8 mouse cellular contexts compared by ENCODE assay signal in the genomic region with DNA sequence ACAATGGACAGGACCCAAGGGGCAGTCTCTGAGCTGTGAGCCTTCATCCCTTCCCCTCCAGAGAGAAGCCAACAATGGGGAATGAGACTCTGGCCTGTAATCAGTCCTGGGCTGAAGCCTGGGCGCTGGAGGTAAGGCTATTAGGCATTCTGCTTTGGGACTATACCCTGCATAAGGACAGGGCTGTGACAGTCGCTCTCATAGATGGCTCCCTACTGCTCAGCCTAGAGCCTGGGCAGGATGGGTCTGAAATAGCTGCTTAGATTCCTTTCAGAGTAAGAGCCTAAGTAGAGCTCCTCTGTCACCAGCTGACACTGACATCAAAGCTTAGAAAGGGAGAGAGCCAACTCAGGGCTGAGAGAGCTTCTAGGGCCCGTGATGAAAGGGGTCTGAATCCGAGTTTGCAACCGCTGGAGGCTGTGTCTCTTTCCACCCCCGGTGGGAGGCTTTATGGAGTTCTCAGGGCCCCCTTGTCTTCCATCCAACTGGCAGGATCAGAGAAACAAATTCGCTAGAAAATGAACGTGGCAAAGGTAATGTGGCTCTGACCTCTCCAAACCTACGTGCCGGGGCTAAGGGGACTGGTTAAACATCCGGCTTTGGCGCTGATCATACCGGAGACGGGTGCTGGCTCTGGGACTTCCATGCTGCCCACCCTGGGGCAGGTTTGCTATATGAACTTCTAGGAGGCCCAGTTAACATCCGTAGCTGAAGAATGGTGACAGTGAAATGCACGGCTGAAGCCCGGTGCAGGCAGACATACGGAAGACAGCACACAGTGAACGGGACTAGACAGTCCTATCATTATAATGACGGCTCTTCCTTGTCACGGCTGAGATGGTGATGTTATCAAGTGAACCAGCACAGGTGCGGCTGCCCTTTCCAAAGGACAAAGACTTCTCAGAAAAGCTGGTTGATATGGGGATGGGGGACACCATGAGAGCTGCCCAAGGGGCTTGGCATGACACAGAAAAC.
DNase-seq lines count a peak whose midpoint lies in the region; ATAC-seq lines count a peak whose summit lies in the region.
"Had no signal": no experiment of that assay in that cellular context is flagged by ENCODE, and none has a peak within 500 bp of the region (broad histone marks: within the 10 kb centered on the region; RNA-seq: fewer than 3 reads in every experiment).

No protein-coding gene starts in this region.

- H3K27ac ChIP-seq in limb, embryonic 12.5 days, result no peak overlapping the region
- no peak overlapping the region for H3K27ac ChIP-seq in limb, embryonic 10.5 days
- peak overlapping the region; percentile 84 for H3K27ac ChIP-seq in forebrain, embryonic 12.5 days
- no peak overlapping the region for H3K27ac ChIP-seq in limb, embryonic 13.5 days
- peak overlapping the region; percentile 84; the same call in 1 of the 2 replicates for H3K27ac ChIP-seq in stomach, embryonic 14.5 days (ENCODE audit: low read length)
- H3K27ac ChIP-seq: liver, embryonic 14.5 days had no signal

- no peak overlapping the region for H3K9ac ChIP-seq in limb, embryonic 12.5 days (replicated peaks)
- no peak overlapping the region for H3K9ac ChIP-seq in forebrain, embryonic 12.5 days
- H3K9ac ChIP-seq in limb, embryonic 13.5 days, result no peak overlapping the region
- H3K9ac ChIP-seq in stomach, embryonic 14.5 days (replicated peaks; ENCODE audit: low read depth, low read length), result no peak overlapping the region
- H3K9ac ChIP-seq: liver, embryonic 14.5 days had no signal

- no peaks in the 10 kb centered on the region for H3K36me3 ChIP-seq in limb, embryonic 12.5 days
- H3K36me3 ChIP-seq in limb, embryonic 10.5 days, result no peaks in the 10 kb centered on the region
- no peaks in the 10 kb centered on the region for H3K36me3 ChIP-seq in forebrain, embryonic 12.5 days (replicated peaks)
- no peaks in the 10 kb centered on the region for H3K36me3 ChIP-seq in limb, embryonic 13.5 days
- H3K36me3 ChIP-seq in stomach, embryonic 14.5 days (ENCODE audit: control insufficient read depth, insufficient read depth, low read length), result no peaks in the 10 kb centered on the region

- H3K27me3 ChIP-seq in limb, embryonic 12.5 days, result no peaks in the 10 kb centered on the region; the same call in 1 of the 2 replicates
- peaks cover 11% of the 10 kb centered on the region; the same call in 1 of the 2 replicates for H3K27me3 ChIP-seq in limb, embryonic 10.5 days (ENCODE audit: low read depth, poor library complexity, severe bottlenecking)
- H3K27me3 ChIP-seq in forebrain, embryonic 12.5 days, result no peaks in the 10 kb centered on the region
- no peaks in the 10 kb centered on the region for H3K27me3 ChIP-seq in limb, embryonic 13.5 days
- H3K27me3 ChIP-seq in stomach, embryonic 14.5 days (ENCODE audit: control insufficient read depth, insufficient read depth, low read length), result no peaks in the 10 kb centered on the region

- ATAC-seq in limb, embryonic 12.5 days (ENCODE audit: insufficient number of reproducible peaks, insufficient read depth, low FRiP score, low TSS enrichment, low read depth), result no peak
- ATAC-seq in forebrain, embryonic 12.5 days (ENCODE audit: low FRiP score), result peak; percentile 28
- ATAC-seq in limb, embryonic 13.5 days (ENCODE audit: low FRiP score, low read depth), result no peak
- ATAC-seq in stomach, embryonic 14.5 days (ENCODE audit: insufficient number of reproducible peaks, insufficient read depth, low FRiP score, low read depth), result no peak

- 0 out of 2 replicates have a peak overlapping the region, but pooled peaks have one; percentile 47 for H3K4me2 ChIP-seq in limb, embryonic 12.5 days
- no peak overlapping the region for H3K4me2 ChIP-seq in forebrain, embryonic 12.5 days
- H3K4me2 ChIP-seq in limb, embryonic 13.5 days (replicated peaks), result peak overlapping the region; percentile 54
- H3K4me2 ChIP-seq in stomach, embryonic 14.5 days (replicated peaks; ENCODE audit: low read depth, low read length), result peak overlapping the region; percentile 35; the same call in 1 of the 2 replicates

- no peak overlapping the region for H3K4me3 ChIP-seq in limb, embryonic 12.5 days (replicated peaks)
- H3K4me3 ChIP-seq in limb, embryonic 10.5 days, result no peak overlapping the region
- no peak overlapping the region for H3K4me3 ChIP-seq in forebrain, embryonic 12.5 days (replicated peaks)
- H3K4me3 ChIP-seq in limb, embryonic 13.5 days, result no peak overlapping the region
- no peak overlapping the region for H3K4me3 ChIP-seq in stomach, embryonic 14.5 days (ENCODE audit: low read depth, low read length)

- peaks cover 19% of the 10 kb centered on the region for H3K4me1 ChIP-seq in limb, embryonic 12.5 days (replicated peaks)
- H3K4me1 ChIP-seq in limb, embryonic 10.5 days, result peaks cover 30% of the 10 kb centered on the region
- peaks cover 35% of the 10 kb centered on the region for H3K4me1 ChIP-seq in forebrain, embryonic 12.5 days
- H3K4me1 ChIP-seq in limb, embryonic 13.5 days, result peaks cover 32% of the 10 kb centered on the region
- H3K4me1 ChIP-seq in stomach, embryonic 14.5 days (ENCODE audit: control insufficient read depth, insufficient read depth, low read length), result peaks cover 24% of the 10 kb centered on the region; the same call in 1 of the 2 replicates

- WGBS in limb, embryonic 12.5 days, result 71% methylated on average over 22 of the region's 22 CpGs
- WGBS in limb, embryonic 10.5 days, result 69% methylated on average over 22 of the region's 22 CpGs
- WGBS in forebrain, embryonic 12.5 days, result 54% methylated on average over 22 of the region's 22 CpGs
- 65% methylated on average over 22 of the region's 22 CpGs for WGBS in limb, embryonic 13.5 days
- 68% methylated on average over 22 of the region's 22 CpGs for WGBS in stomach, embryonic 14.5 days

- DNase-seq in limb, embryonic 10.5 days (ENCODE audit: low spot score), result no peak
- DNase-seq in thymus, adult 18-20 months, result no peak
- DNase-seq in adipocyte (ENCODE audit: low spot score), result no peak

- no peaks in the 10 kb centered on the region for H3K9me3 ChIP-seq in limb, embryonic 12.5 days
- no peaks in the 10 kb centered on the region for H3K9me3 ChIP-seq in limb, embryonic 10.5 days (replicated peaks)
- no peaks in the 10 kb centered on the region for H3K9me3 ChIP-seq in forebrain, embryonic 12.5 days
- no peaks in the 10 kb centered on the region for H3K9me3 ChIP-seq in limb, embryonic 13.5 days
- H3K9me3 ChIP-seq in stomach, embryonic 14.5 days (ENCODE audit: control insufficient read depth, low read depth, low read length), result no peaks in the 10 kb centered on the region

Comparison
In these comparisons a context has a peak if more than half of its experiments do, and no peak if none do; other contexts are left out.
1. H3K27ac ChIP-seq: peak in forebrain, embryonic 12.5 days (single experiment) and stomach, embryonic 14.5 days (single experiment); none in limb, embryonic 12.5 days (single experiment), limb, embryonic 10.5 days (single experiment) and limb, embryonic 13.5 days (single experiment).